Mouse (Mus musculus): Measurements from ENCODE around the gene Hist1h2bn. TPM values are rescaled to one million over a fixed set of nuclear protein-coding genes. Genes with fewer than 3 reads are reported as not detected.
"Not testable (repeated sequence)": the region's sequence is repeated elsewhere in the genome, so short reads cannot be mapped to it uniquely, and the experiment has no call there.

Hist1h2bn gene
- polyA plus RNA-seq, 1 experiment from 2014 or later = 2.0 TPM

- no peak for ATAC-seq (replicated peaks; ENCODE audit: low FRiP score)
- H3K4me2 ChIP-seq = peak overlapping the region; percentile 59
- H3K4me3 ChIP-seq (ENCODE audit: low read depth, low read length) = no peak overlapping the region
- H3K9ac ChIP-seq (ENCODE audit: low read depth, low read length) = peak overlapping the region; percentile 57
- no peaks in the 10 kb centered on the region for H3K9me3 ChIP-seq (ENCODE audit: control insufficient read depth, low read length)
- peaks cover 12% of the 10 kb centered on the region for H3K4me1 ChIP-seq (replicated peaks; ENCODE audit: control insufficient read depth, insufficient read depth, low read length)
- H3K27ac ChIP-seq (ENCODE audit: low read depth, low read length) = peak overlapping the region; percentile 95
- no peaks in the 10 kb centered on the region for H3K27me3 ChIP-seq (replicated peaks; ENCODE audit: control insufficient read depth, insufficient read depth, low read length)
- peak; percentile 37 for DNase-seq (ENCODE audit: low spot score)
- 45% methylated on average over 5 of the region's 5 CpGs for WGBS
- no peaks in the 10 kb centered on the region for H3K36me3 ChIP-seq (ENCODE audit: control insufficient read depth, insufficient read depth, low read length)
These were observed 30.7 kb upstream of the Hist1h2bn start for GRCm38 (mm10) chr13:21722993-21723836.

- no peak overlapping the region for H3K27ac ChIP-seq (ENCODE audit: low read depth, low read length)
- no peaks in the 10 kb centered on the region for H3K36me3 ChIP-seq (ENCODE audit: control insufficient read depth, insufficient read depth, low read length)
- DNase-seq (ENCODE audit: low spot score) = no peak
- H3K9me3 ChIP-seq (ENCODE audit: control insufficient read depth, low read length) = no peaks in the 10 kb centered on the region
- no peak overlapping the region for H3K9ac ChIP-seq (ENCODE audit: low read depth, low read length)
- ATAC-seq (replicated peaks; ENCODE audit: low FRiP score) = no peak
- 36% methylated on average over 11 of the region's 11 CpGs for WGBS
- H3K4me2 ChIP-seq = no peak overlapping the region
- H3K4me1 ChIP-seq (replicated peaks; ENCODE audit: control insufficient read depth, insufficient read depth, low read length) = no peaks in the 10 kb centered on the region
- no peak overlapping the region for H3K4me3 ChIP-seq (ENCODE audit: low read depth, low read length)
- no peaks in the 10 kb centered on the region for H3K27me3 ChIP-seq (replicated peaks; ENCODE audit: control insufficient read depth, insufficient read depth, low read length)
These were observed 25.9 kb upstream of the Hist1h2bn start for GRCm38 (mm10) chr13:21727948-21728572.

- DNase-seq (ENCODE audit: low spot score) = no peak
These were observed 24.4 kb upstream of the Hist1h2bn start for GRCm38 (mm10) chr13:21729544-21729943.

GRCm38 (mm10) chr13:21733466-21733865, 20.5 kb upstream of the Hist1h2bn start:
- Histone ChIP-seq H3K36me3 (ENCODE audit: control insufficient read depth, insufficient read depth, low read length) (no peaks in the 10 kb centered on the region), H3K9me3 (ENCODE audit: control insufficient read depth, low read length) (no peaks in the 10 kb centered on the region), H3K27me3 (replicated peaks; ENCODE audit: control insufficient read depth, insufficient read depth, low read length) (no peaks in the 10 kb centered on the region), H3K27ac (ENCODE audit: low read depth, low read length) (peak overlapping the region; percentile 99; the same call in 1 of the 2 replicates), H3K4me3 (ENCODE audit: low read depth, low read length) (no peak overlapping the region), H3K4me1 (replicated peaks; ENCODE audit: control insufficient read depth, insufficient read depth, low read length) (no peaks in the 10 kb centered on the region; the same call in 1 of the 2 replicates), H3K9ac (ENCODE audit: low read depth, low read length) (no peak overlapping the region), H3K4me2 (no peak overlapping the region)
- no peak for ATAC-seq (replicated peaks; ENCODE audit: low FRiP score)
- 60% methylated on average over 5 of the region's 5 CpGs for WGBS
- peak; percentile 35 for DNase-seq (ENCODE audit: low spot score)

More at GRCm38 (mm10) chr13:21729544-21729943, 24.4 kb upstream of the Hist1h2bn start:
- no peak overlapping the region for H3K4me3 ChIP-seq (ENCODE audit: low read depth, low read length)
- H3K4me1 ChIP-seq (replicated peaks; ENCODE audit: control insufficient read depth, insufficient read depth, low read length) = no peaks in the 10 kb centered on the region; the same call in 1 of the 2 replicates
- WGBS = 59% methylated on average over 1 of the region's 1 CpGs
- H3K4me2 ChIP-seq = no peak overlapping the region
- no peak overlapping the region for H3K27ac ChIP-seq (ENCODE audit: low read depth, low read length)
- ATAC-seq (replicated peaks; ENCODE audit: low FRiP score) = no peak
- no peaks in the 10 kb centered on the region for H3K27me3 ChIP-seq (replicated peaks; ENCODE audit: control insufficient read depth, insufficient read depth, low read length)
- no peaks in the 10 kb centered on the region for H3K9me3 ChIP-seq (ENCODE audit: control insufficient read depth, low read length)
- H3K9ac ChIP-seq (ENCODE audit: low read depth, low read length) = no peak overlapping the region
- no peaks in the 10 kb centered on the region for H3K36me3 ChIP-seq (ENCODE audit: control insufficient read depth, insufficient read depth, low read length)

GRCm38 (mm10) chr13:21734010-21734905, 19.7 kb upstream of the Hist1h2bn start:
- H3K4me1 ChIP-seq (replicated peaks; ENCODE audit: control insufficient read depth, insufficient read depth, low read length) = no peaks in the 10 kb centered on the region; the same call in 1 of the 2 replicates
- peak; percentile 76 for DNase-seq (ENCODE audit: low spot score)
- H3K27me3 ChIP-seq (replicated peaks; ENCODE audit: control insufficient read depth, insufficient read depth, low read length) = no peaks in the 10 kb centered on the region

GRCm38 (mm10) chr13:21734906-21735767, 18.8 kb upstream of the Hist1h2bn start, which contains the start of gene Hist1h4j:
Gene Hist1h4j, plus strand, starts transcription at chr13:21735064.
- peak; percentile 95 for DNase-seq (ENCODE audit: low spot score)
- Histone ChIP-seq H3K27ac (ENCODE audit: low read depth, low read length) (peak within 1 kb of the TSS; percentile 99), H3K9ac (ENCODE audit: low read depth, low read length) (peak within 1 kb of the TSS; percentile 86), H3K4me2 (peak within 1 kb of the TSS; percentile 71), H3K4me3 (ENCODE audit: low read depth, low read length) (peak within 1 kb of the TSS; percentile 51)
- not testable (repeated sequence) for H3K9me3 ChIP-seq (ENCODE audit: control insufficient read depth, low read length); H3K36me3 ChIP-seq (ENCODE audit: control insufficient read depth, insufficient read depth, low read length); H3K4me1 ChIP-seq (replicated peaks; ENCODE audit: control insufficient read depth, insufficient read depth, low read length); H3K27me3 ChIP-seq (replicated peaks; ENCODE audit: control insufficient read depth, insufficient read depth, low read length)
- under 1% methylated on average over 41 of the region's 56 CpGs for WGBS
- peak; percentile 90 for ATAC-seq (replicated peaks; ENCODE audit: low FRiP score)

More at GRCm38 (mm10) chr13:21734010-21734905, 19.7 kb upstream of the Hist1h2bn start:
- Histone ChIP-seq H3K9me3 (ENCODE audit: control insufficient read depth, low read length) (no peaks in the 10 kb centered on the region), H3K36me3 (ENCODE audit: control insufficient read depth, insufficient read depth, low read length) (no peaks in the 10 kb centered on the region), H3K4me3 (ENCODE audit: low read depth, low read length) (peak overlapping the region; percentile 51), H3K4me2 (peak overlapping the region; percentile 71), H3K9ac (ENCODE audit: low read depth, low read length) (peak overlapping the region; percentile 86), H3K27ac (ENCODE audit: low read depth, low read length) (peak overlapping the region; percentile 99)
- ATAC-seq (replicated peaks; ENCODE audit: low FRiP score) = peak; percentile 58
- under 1% methylated on average over 21 of the region's 21 CpGs for WGBS

- H3K27ac ChIP-seq (ENCODE audit: low read depth, low read length) = no peak overlapping the region
- H3K27me3 ChIP-seq (replicated peaks; ENCODE audit: control insufficient read depth, insufficient read depth, low read length) = no peaks in the 10 kb centered on the region
- H3K4me2 ChIP-seq = no peak overlapping the region
- ATAC-seq (replicated peaks; ENCODE audit: low FRiP score) = no peak
- H3K9ac ChIP-seq (ENCODE audit: low read depth, low read length) = no peak overlapping the region
- no peaks in the 10 kb centered on the region for H3K9me3 ChIP-seq (ENCODE audit: control insufficient read depth, low read length)
- DNase-seq (ENCODE audit: low spot score) = no peak
- peaks cover 3% of the 10 kb centered on the region for H3K4me1 ChIP-seq (replicated peaks; ENCODE audit: control insufficient read depth, insufficient read depth, low read length)
- H3K4me3 ChIP-seq (ENCODE audit: low read depth, low read length) = no peak overlapping the region
- no peaks in the 10 kb centered on the region for H3K36me3 ChIP-seq (ENCODE audit: control insufficient read depth, insufficient read depth, low read length)
- WGBS = 63% methylated on average over 1 of the region's 1 CpGs
These were observed 8.9 kb upstream of the Hist1h2bn start for GRCm38 (mm10) chr13:21745006-21745405.

All from liver, embryonic 11.5 days (tissue).